Mouse (Mus musculus): Measurements from ENCODE around the gene Krtdap. TPM values are rescaled to one million over a fixed set of nuclear protein-coding genes. Genes with fewer than 3 reads are reported as not detected.

The Krtdap gene
- polyA plus RNA-seq, 1 experiment from 2014 or later, result 0.38 TPM

DNA sequence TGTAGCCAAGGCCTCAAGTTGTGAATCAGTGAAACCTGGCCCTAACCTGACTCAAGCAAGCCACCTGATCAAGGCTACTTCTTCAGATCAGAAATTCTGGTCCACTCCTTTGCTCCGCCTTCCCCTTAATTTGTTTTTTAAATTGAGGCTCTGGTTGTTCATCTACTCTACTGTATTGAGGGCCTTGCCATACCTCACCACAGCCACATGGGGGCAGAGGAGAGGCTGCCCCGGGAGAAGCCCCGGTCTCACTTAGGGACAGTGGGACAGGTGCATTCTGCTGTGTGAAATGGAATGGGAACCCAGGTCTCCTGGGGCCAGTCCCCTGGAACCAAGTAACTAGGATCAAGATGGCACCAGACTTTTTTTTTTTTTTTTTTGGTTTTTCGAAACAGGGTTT is 5.9 kb upstream of the Krtdap start:
- no peak overlapping the region for H3K4me2 ChIP-seq (ENCODE audit: low read length)
- no peak for ATAC-seq
- H3K27me3 ChIP-seq (replicated peaks; ENCODE audit: control insufficient read depth, insufficient read depth, low read length), result no peaks in the 10 kb centered on the region
- no peaks in the 10 kb centered on the region; the same call in 1 of the 2 replicates for H3K4me1 ChIP-seq (ENCODE audit: control insufficient read depth, insufficient read depth, low read depth, low read length)
- 76% methylated on average over 4 of the region's 4 CpGs for WGBS
- no peaks in the 10 kb centered on the region for H3K36me3 ChIP-seq (ENCODE audit: control insufficient read depth, insufficient read depth, low read length)
- no peaks in the 10 kb centered on the region for H3K9me3 ChIP-seq (ENCODE audit: control insufficient read depth, low read length)
- no peak overlapping the region for H3K9ac ChIP-seq (ENCODE audit: low read depth, low read length)
- H3K4me3 ChIP-seq (ENCODE audit: low read length), result no peak overlapping the region
- no peak overlapping the region for H3K27ac ChIP-seq (ENCODE audit: low read depth, low read length)

DNA sequence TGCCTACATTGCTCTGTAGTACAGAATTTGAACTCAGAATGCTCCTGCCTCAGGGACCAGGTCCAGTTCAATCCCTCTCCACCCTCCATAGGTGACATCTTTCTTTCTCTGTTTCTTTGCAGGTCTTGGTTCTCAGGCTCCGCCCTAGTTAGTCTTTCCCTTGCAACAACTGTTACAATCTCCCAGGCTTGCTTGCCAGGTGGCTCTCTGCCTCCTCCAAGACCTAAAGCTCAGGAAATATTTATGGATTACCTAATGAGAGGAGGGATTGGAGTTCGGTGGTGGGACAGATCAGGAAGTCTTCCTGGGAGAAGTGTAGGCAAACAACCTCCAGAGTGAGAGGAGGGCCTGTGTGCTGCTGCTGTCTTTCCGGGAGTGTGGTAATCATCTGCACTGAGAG is 5.0 kb upstream of the Krtdap start:
- Histone ChIP-seq H3K9ac (ENCODE audit: low read depth, low read length) (no peak overlapping the region), H3K9me3 (ENCODE audit: control insufficient read depth, low read length) (no peaks in the 10 kb centered on the region), H3K4me1 (ENCODE audit: control insufficient read depth, insufficient read depth, low read depth, low read length) (no peaks in the 10 kb centered on the region; the same call in 1 of the 2 replicates), H3K4me3 (ENCODE audit: low read length) (no peak overlapping the region), H3K36me3 (ENCODE audit: control insufficient read depth, insufficient read depth, low read length) (no peaks in the 10 kb centered on the region), H3K27me3 (replicated peaks; ENCODE audit: control insufficient read depth, insufficient read depth, low read length) (no peaks in the 10 kb centered on the region), H3K4me2 (ENCODE audit: low read length) (no peak overlapping the region), H3K27ac (ENCODE audit: low read depth, low read length) (no peak overlapping the region)
- no peak for ATAC-seq
- WGBS, result 89% methylated on average over 3 of the region's 3 CpGs

DNA sequence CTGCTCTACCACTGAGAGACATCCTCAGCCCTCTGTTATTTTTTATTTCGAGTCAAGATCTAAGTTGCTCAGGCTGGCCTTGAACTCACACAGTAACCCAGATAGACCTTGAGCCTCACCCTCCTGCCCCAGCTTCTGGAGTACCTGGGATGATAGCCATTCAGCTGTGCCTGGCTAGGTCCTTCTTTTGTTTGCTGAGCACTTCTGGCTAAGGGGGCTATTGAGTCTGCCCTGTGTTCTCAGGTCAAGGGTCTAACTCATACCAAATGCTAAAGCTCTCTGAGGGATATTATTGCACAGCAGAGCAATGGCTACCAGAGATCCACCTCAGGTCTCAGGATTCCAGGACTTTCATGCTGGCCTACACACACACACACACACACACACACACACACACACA is 2.5 kb upstream of the Krtdap start:
- 70% methylated on average over 1 of the region's 1 CpGs for WGBS
- no peak; the same call in 1 of the 2 replicates for ATAC-seq
- Histone ChIP-seq H3K27ac (ENCODE audit: low read depth, low read length) (no peak overlapping the region), H3K4me2 (ENCODE audit: low read length) (no peak overlapping the region), H3K9me3 (ENCODE audit: control insufficient read depth, low read length) (no peaks in the 10 kb centered on the region), H3K4me1 (ENCODE audit: control insufficient read depth, insufficient read depth, low read depth, low read length) (no peaks in the 10 kb centered on the region; the same call in 1 of the 2 replicates), H3K36me3 (ENCODE audit: control insufficient read depth, insufficient read depth, low read length) (no peaks in the 10 kb centered on the region), H3K4me3 (ENCODE audit: low read length) (no peak overlapping the region), H3K9ac (ENCODE audit: low read depth, low read length) (no peak overlapping the region), H3K27me3 (replicated peaks; ENCODE audit: control insufficient read depth, insufficient read depth, low read length) (0 out of 2 replicates have a peak, but pooled peaks cover 2% of the 10 kb centered on the region)

DNA sequence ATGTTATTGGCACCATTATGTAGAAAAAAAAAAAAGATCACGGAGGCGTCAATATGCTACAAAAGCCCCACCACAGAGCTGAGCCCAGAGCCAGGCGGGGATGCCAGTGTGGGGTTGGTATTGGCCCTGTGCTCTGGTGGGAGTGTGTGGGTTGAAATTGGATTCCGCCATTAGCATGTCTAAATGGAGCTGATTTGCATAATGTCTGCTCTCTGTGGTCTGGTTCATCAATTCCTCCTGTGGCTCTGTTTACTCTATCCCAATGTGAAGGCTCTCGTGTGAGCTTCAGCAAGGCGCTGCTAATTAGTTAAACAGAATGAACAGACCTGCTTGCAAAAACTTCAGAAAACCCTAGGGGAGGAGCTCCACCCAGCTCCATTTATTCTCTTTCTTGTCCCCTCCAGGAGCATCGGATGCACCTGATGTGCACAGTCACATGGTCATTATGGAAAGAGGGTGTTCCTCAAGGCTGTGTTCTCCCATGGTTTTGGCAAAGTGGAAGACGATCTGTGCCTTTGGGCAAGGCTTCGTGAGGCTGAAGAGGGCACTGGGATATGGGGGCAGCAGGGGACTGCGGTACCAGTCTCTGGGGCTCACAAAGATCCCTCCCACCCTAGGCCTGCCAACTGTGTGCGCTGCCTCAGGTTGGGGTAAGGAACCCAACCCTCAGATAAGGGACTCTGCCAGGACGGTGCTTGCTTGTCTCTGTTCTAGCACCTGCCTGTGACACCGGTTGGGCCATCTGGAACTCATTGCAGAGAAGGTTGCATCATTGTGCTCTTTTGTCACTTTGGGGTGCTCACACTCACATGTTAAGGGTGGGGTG is 1.8 kb upstream of the Krtdap start:
- no peak overlapping the region for H3K27ac ChIP-seq (ENCODE audit: low read depth, low read length)
- H3K4me3 ChIP-seq (ENCODE audit: low read length), result no peak overlapping the region
- H3K27me3 ChIP-seq (replicated peaks; ENCODE audit: control insufficient read depth, insufficient read depth, low read length), result 0 out of 2 replicates have a peak, but pooled peaks cover 2% of the 10 kb centered on the region
- H3K36me3 ChIP-seq (ENCODE audit: control insufficient read depth, insufficient read depth, low read length), result no peaks in the 10 kb centered on the region
- H3K9ac ChIP-seq (ENCODE audit: low read depth, low read length), result no peak overlapping the region
- 46% methylated on average over 13 of the region's 13 CpGs for WGBS
- H3K9me3 ChIP-seq (ENCODE audit: control insufficient read depth, low read length), result no peaks in the 10 kb centered on the region
- peak; percentile 87 for ATAC-seq
- H3K4me1 ChIP-seq (ENCODE audit: control insufficient read depth, insufficient read depth, low read depth, low read length), result no peaks in the 10 kb centered on the region; the same call in 1 of the 2 replicates
- H3K4me2 ChIP-seq (ENCODE audit: low read length), result no peak overlapping the region

DNA sequence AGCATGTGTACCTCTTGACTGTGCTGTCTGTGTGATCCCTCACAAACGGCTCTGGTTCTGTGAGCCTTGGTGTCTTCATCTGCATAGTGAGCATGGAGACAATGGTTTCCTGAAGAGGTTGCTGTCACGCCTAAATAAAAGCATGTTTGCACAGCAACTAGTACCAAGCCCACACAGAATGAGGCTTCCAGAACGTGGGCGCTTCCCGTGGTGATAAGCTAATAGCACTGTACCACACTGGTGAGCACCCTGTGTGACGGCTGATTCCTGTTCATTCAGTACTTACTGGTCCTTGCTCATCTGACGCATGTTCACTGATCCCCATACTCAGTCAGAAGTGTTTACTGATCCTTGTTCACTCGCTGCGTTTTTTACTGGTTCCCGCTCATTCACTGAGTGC is 2.4 kb downstream of the Krtdap start:
- no peak for ATAC-seq
- 69% methylated on average over 10 of the region's 10 CpGs for WGBS
- no peak overlapping the region for H3K4me3 ChIP-seq (ENCODE audit: low read length)
- 0 out of 2 replicates have a peak, but pooled peaks cover 2% of the 10 kb centered on the region for H3K27me3 ChIP-seq (replicated peaks; ENCODE audit: control insufficient read depth, insufficient read depth, low read length)
- H3K9ac ChIP-seq (ENCODE audit: low read depth, low read length), result no peak overlapping the region
- no peaks in the 10 kb centered on the region for H3K36me3 ChIP-seq (ENCODE audit: control insufficient read depth, insufficient read depth, low read length)
- H3K4me1 ChIP-seq (ENCODE audit: control insufficient read depth, insufficient read depth, low read depth, low read length), result no peaks in the 10 kb centered on the region; the same call in 1 of the 2 replicates
- H3K4me2 ChIP-seq (ENCODE audit: low read length), result no peak overlapping the region
- no peak overlapping the region for H3K27ac ChIP-seq (ENCODE audit: low read depth, low read length)
- no peaks in the 10 kb centered on the region for H3K9me3 ChIP-seq (ENCODE audit: control insufficient read depth, low read length)

DNA sequence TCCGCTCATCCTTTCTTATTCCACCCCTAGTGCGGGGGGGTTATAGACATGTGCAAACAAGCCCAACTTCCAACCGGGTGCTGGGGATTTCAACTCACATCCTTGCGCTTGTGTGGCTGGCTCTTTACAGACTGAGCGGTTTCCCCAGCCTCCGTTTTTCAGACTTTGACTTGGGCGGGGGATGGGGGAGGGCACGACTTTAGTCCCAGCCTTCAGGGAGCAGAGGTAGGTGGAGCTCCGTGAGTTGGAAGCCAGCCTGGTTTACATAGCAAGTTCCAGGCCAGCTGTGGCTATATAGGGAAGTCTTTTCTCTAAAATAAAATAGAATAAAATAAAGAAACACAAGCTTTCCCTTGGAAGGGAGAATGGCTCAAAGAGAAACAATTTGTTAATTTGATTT is 4.2 kb downstream of the Krtdap start:
- 0 out of 2 replicates have a peak, but pooled peaks cover 2% of the 10 kb centered on the region for H3K27me3 ChIP-seq (replicated peaks; ENCODE audit: control insufficient read depth, insufficient read depth, low read length)
- H3K4me1 ChIP-seq (ENCODE audit: control insufficient read depth, insufficient read depth, low read depth, low read length), result no peaks in the 10 kb centered on the region
- no peaks in the 10 kb centered on the region for H3K9me3 ChIP-seq (ENCODE audit: control insufficient read depth, low read length)
- H3K4me2 ChIP-seq (ENCODE audit: low read length), result no peak overlapping the region
- no peaks in the 10 kb centered on the region for H3K36me3 ChIP-seq (ENCODE audit: control insufficient read depth, insufficient read depth, low read length)
- H3K27ac ChIP-seq (ENCODE audit: low read depth, low read length), result no peak overlapping the region
- WGBS, result 23% methylated on average over 9 of the region's 9 CpGs
- H3K9ac ChIP-seq (ENCODE audit: low read depth, low read length), result no peak overlapping the region
- ATAC-seq, result no peak
- H3K4me3 ChIP-seq (ENCODE audit: low read length), result no peak overlapping the region

DNA sequence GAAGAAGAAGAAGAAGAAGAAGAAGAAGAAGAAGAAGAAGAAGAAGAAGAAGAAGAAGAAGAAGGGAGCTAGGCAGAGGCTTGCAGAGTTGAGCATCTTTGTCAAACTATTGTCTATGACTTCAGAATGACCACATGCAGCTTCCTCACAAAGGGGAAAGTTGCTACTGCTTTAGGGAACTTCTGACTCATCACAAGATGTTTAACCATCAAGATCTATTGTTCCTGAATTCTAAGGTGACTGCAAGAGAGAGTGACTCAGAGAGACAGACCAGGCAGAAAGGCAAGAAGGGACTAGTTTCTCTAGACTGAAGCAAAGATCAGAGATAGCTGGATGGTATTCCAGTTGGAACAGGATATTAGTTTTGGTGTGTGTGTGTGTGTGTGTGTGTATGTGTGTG is 7.2 kb downstream of the Krtdap start:
- H3K27ac ChIP-seq (ENCODE audit: low read depth, low read length), result no peak overlapping the region

DNA sequence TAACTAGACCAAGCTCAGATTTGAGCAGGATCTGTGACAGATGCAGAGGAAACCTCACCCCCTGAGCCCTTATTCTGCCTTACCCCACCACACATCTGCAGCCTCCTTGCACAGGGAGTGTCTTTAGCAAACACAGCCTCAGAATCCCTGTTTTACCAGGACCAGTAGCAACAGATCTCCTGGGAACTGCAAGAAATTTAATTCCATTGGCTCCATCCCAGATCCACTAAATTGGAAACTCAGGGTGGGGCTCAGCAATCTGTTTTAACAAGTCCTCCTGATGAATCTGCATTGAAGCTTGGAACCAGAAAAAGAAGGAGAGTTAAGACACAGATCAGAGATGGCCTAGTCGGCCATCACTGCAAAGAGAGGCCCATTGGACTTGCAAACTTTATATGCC is 9.1 kb downstream of the Krtdap start:
- Histone ChIP-seq H3K4me1 (ENCODE audit: control insufficient read depth, insufficient read depth, low read depth, low read length) (no peaks in the 10 kb centered on the region), H3K27ac (ENCODE audit: low read depth, low read length) (no peak overlapping the region), H3K27me3 (replicated peaks; ENCODE audit: control insufficient read depth, insufficient read depth, low read length) (no peaks in the 10 kb centered on the region), H3K4me3 (ENCODE audit: low read length) (no peak overlapping the region), H3K36me3 (ENCODE audit: control insufficient read depth, insufficient read depth, low read length) (no peaks in the 10 kb centered on the region), H3K9me3 (ENCODE audit: control insufficient read depth, low read length) (peaks cover 2% of the 10 kb centered on the region; the same call in 1 of the 2 replicates), H3K4me2 (ENCODE audit: low read length) (no peak overlapping the region), H3K9ac (ENCODE audit: low read depth, low read length) (no peak overlapping the region)
- WGBS, result 67% methylated on average over 1 of the region's 1 CpGs
- ATAC-seq, result no peak

More for the DNA sequence above, 7.2 kb downstream of the Krtdap start:
- ATAC-seq, result no peak
- H3K4me1 ChIP-seq (ENCODE audit: control insufficient read depth, insufficient read depth, low read depth, low read length), result no peaks in the 10 kb centered on the region
- no peak overlapping the region for H3K9ac ChIP-seq (ENCODE audit: low read depth, low read length)
- no peak overlapping the region for H3K4me2 ChIP-seq (ENCODE audit: low read length)
- no peaks in the 10 kb centered on the region for H3K27me3 ChIP-seq (replicated peaks; ENCODE audit: control insufficient read depth, insufficient read depth, low read length)
- peaks cover 2% of the 10 kb centered on the region; the same call in 1 of the 2 replicates for H3K9me3 ChIP-seq (ENCODE audit: control insufficient read depth, low read length)
- H3K4me3 ChIP-seq (ENCODE audit: low read length), result no peak overlapping the region
- H3K36me3 ChIP-seq (ENCODE audit: control insufficient read depth, insufficient read depth, low read length), result no peaks in the 10 kb centered on the region

DNA sequence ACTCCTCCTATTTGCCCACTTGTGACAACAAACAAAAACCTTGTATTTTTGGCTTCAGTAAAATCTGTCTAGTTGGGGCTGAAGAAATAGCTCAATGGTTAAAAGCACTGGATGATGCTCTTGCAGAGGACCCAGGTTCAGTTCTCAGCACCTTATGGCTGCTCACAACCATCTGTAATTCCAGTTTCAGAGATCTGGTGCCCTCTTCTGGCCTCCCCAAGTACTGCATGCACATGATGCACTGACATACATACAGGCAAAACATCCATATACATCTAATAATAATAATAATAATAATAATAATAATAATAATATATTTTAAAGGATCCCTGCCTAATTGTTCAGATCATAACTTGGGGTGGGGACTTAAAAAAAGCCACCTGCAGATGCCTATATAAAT is 13.0 kb downstream of the Krtdap start:
- no peak overlapping the region for H3K27ac ChIP-seq (ENCODE audit: low read depth, low read length)
- H3K9ac ChIP-seq (ENCODE audit: low read depth, low read length), result no peak overlapping the region
- no peaks in the 10 kb centered on the region for H3K4me1 ChIP-seq (ENCODE audit: control insufficient read depth, insufficient read depth, low read depth, low read length)
- H3K4me3 ChIP-seq (ENCODE audit: low read length), result no peak overlapping the region
- ATAC-seq, result no peak
- no peaks in the 10 kb centered on the region for H3K36me3 ChIP-seq (ENCODE audit: control insufficient read depth, insufficient read depth, low read length)
- no peak overlapping the region for H3K4me2 ChIP-seq (ENCODE audit: low read length)
- H3K27me3 ChIP-seq (replicated peaks; ENCODE audit: control insufficient read depth, insufficient read depth, low read length), result no peaks in the 10 kb centered on the region
- H3K9me3 ChIP-seq (ENCODE audit: control insufficient read depth, low read length), result peaks cover 7% of the 10 kb centered on the region

All from hindbrain, embryonic 16.5 days (tissue).